Mouse (Mus musculus) cerebellum, adult 2 months (tissue): ENCODE results near the gene Stox2. TPM values are rescaled to one million over a fixed set of nuclear protein-coding genes. Genes with fewer than 3 reads are reported as not detected.
A peak's percentile ranks its signal among the peaks of the same experiment; 100 is the strongest.

Experiments
- DNase-seq, 2 experiments: peaks; one replicate each; pipeline ENCODE4 v3.0.0; 2021
- H3K27ac ChIP-seq: fragments of 200-500 bp; 2 replicates; pipeline ENCODE4 v1.5.1; 2012; ENCODE audit warnings: low read length, control low read depth, inconsistent platforms; ENCODE audit not compliant: insufficient read depth
- H3K27me3 ChIP-seq: fragments of 200-500 bp; 2 replicates; pipeline ENCODE4 v1.6.1; 2012; ENCODE audit warnings: inconsistent platforms, mild to moderate bottlenecking, low read length, moderate library complexity; ENCODE audit not compliant: control insufficient read depth, insufficient read depth
- H3K4me1 ChIP-seq: fragments of 200-500 bp; 2 replicates; pipeline ENCODE4 v1.6.1; 2011; ENCODE audit warnings: low read length; ENCODE audit not compliant: control insufficient read depth, insufficient read depth
- H3K4me3 ChIP-seq: fragments of 200-500 bp; replicated peaks from 2 replicates; pipeline ENCODE3; 2011; ENCODE audit warnings: mild to moderate bottlenecking, low read depth, low read length, control low read depth; ENCODE audit not compliant: insufficient read depth
- CTCF ChIP-seq: fragments of 200-500 bp; IDR thresholded peaks from 2 replicates; pipeline ENCODE4 v1.5.1; 2011; ENCODE audit warnings: low read depth, mild to moderate bottlenecking, control low read depth, low read length, moderate library complexity, borderline replicate concordance; ENCODE audit not compliant: insufficient read depth
- POLR2A ChIP-seq: fragments of 200-500 bp; IDR thresholded peaks from 2 replicates; pipeline ENCODE4 v1.6.1; 2011; ENCODE audit warnings: low read length, control low read depth, borderline replicate concordance; ENCODE audit not compliant: insufficient read depth
- WGBS: fragments of 180-500 bp; shearing (Covaris S2); methylation state at CpG from one replicate; pipeline ENCODE4 v1.1.7; 2018; 5-methylcytosine and 5-hydroxymethylcytosine counted together
- polyA plus RNA-seq: library from polyadenylated mRNA; depleted of rRNA; stranded (reverse); fragments of >200 nt; gene quantifications from 2 replicates; pipeline ENCODE4 v1.2.3, GENCODE M21; 2012

Gene Stox2
- polyA plus RNA-seq, 1 experiment, result 19.3 TPM

GRCm38 (mm10) chr8:47220390-47220789 is 225.8 kb downstream of the Stox2 start:
- no peaks in the 10 kb centered on the region for H3K27me3 ChIP-seq
- no peak overlapping the region for H3K4me3 ChIP-seq
- no peak for TF ChIP-seq CTCF
- TF ChIP-seq POLR2A, result no peak
- DNase-seq, result no peak
- H3K4me1 ChIP-seq, result peaks cover 19% of the 10 kb centered on the region
- no peak overlapping the region for H3K27ac ChIP-seq
- WGBS, result 69% methylated on average over 5 of the region's 5 CpGs

DNA sequence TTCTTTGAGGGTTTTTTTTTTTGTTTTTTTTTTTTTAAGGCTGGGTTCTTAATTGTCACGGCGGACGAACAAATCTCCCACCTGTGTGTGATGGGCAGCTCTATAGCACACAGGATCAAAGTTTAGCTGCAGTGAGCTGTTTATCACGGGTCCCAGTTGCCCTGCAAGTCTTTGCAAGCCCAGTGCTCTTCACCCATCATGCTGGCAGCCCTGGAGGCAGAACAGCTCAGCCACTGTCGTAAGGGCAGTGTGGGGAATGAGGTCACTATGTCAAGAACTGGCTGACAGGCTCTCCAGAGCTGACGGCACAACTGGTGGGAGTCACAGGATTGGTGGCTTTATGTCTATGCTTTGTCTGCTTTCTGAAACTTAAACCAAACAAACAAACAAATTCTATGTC is 227.6 kb downstream of the Stox2 start:
- Histone ChIP-seq H3K27me3 (no peaks in the 10 kb centered on the region), H3K4me3 (no peak overlapping the region), H3K27ac (no peak overlapping the region), H3K4me1 (peaks cover 19% of the 10 kb centered on the region)
- TF ChIP-seq POLR2A (no peak), CTCF (no peak)
- WGBS, result 40% methylated on average over 6 of the region's 6 CpGs
- DNase-seq, result peak in 1 of 2 experiments; percentile 36

DNA sequence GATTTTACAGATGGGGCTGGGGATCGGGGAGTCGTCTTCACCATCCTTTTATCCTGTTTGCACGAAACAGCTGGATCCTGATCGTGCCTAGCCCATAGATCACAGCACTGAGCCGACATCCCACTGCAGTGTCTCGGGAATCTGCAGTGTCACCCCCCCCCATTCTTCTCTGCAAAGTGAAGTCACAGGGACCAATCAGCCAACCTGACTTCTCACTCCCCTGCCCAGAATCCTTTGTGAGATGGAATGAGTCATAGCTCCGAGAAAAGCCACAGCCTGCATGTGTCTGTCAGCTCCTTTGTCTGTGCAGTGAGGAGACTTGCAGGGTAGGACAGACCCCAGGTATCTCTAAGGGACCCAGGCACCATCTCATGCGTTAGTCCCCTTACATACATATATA is 228.1 kb downstream of the Stox2 start:
- no peak for TF ChIP-seq POLR2A
- no peak for TF ChIP-seq CTCF
- no peaks in the 10 kb centered on the region for H3K27me3 ChIP-seq
- H3K4me3 ChIP-seq, result peak overlapping the region; percentile 32
- DNase-seq, result peak; percentile 40 to 64
- H3K4me1 ChIP-seq, result peaks cover 19% of the 10 kb centered on the region
- H3K27ac ChIP-seq, result 0 out of 2 replicates have a peak overlapping the region, but pooled peaks have one; percentile 23
- WGBS, result 26% methylated on average over 8 of the region's 8 CpGs

- TF ChIP-seq CTCF, result no peak
- no peak for TF ChIP-seq POLR2A
- H3K4me3 ChIP-seq, result no peak overlapping the region
- H3K27me3 ChIP-seq, result no peaks in the 10 kb centered on the region
- no peak for DNase-seq
- no peak overlapping the region for H3K27ac ChIP-seq
- WGBS, result 86% methylated on average over 9 of the region's 9 CpGs
- H3K4me1 ChIP-seq, result peaks cover 2% of the 10 kb centered on the region; the same call in 1 of the 2 replicates
These were observed 234.0 kb downstream of the Stox2 start for GRCm38 (mm10) chr8:47212124-47212523.

DNA sequence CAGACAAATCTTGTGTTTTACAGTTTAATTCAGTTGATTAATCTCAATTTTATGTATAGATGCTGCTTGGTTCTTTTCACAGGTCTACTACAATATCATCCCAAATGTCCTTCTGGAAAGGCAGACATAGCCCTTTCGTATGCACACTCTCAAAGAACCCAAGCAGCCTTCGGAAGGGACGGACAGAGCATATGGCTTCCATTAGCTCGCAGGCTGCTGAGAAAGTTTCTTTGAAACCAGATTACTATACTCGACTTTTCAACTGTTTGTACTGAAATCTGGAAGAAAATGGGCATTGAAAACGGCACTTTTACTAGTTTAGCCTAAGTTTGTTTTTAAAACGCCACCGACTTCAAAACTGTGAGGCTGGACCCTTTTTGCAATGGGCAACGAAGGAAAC is 234.9 kb downstream of the Stox2 start:
- 73% methylated on average over 9 of the region's 9 CpGs for WGBS
- TF ChIP-seq CTCF, result no peak
- TF ChIP-seq POLR2A, result no peak
- DNase-seq, result no peak
- peaks cover 2% of the 10 kb centered on the region; the same call in 1 of the 2 replicates for H3K4me1 ChIP-seq
- no peak overlapping the region for H3K27ac ChIP-seq
- H3K4me3 ChIP-seq, result no peak overlapping the region
- H3K27me3 ChIP-seq, result no peaks in the 10 kb centered on the region

DNA sequence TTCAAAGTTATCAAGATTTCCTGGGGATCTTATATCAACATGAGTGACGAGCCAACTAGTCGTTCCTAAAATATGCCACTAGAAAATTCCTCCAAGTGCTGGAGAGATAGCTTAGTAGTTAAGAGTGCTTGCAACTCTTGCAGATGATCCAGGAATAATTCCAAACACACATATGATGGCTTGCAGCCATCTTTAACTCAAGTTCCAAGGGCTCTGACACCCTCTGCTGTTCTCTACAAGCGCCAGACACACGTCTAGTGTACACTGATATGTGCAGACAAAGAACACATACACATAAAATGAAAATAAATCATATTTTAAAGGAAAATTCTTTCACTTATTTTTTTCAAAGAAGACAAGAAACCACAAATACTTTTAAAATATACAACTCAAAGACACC is 237.9 kb downstream of the Stox2 start:
- Histone ChIP-seq H3K27me3 (no peaks in the 10 kb centered on the region), H3K4me3 (no peak overlapping the region), H3K4me1 (peaks cover 2% of the 10 kb centered on the region; the same call in 1 of the 2 replicates), H3K27ac (no peak overlapping the region)
- WGBS, result 66% methylated on average over 4 of the region's 4 CpGs
- no peak for DNase-seq
- TF ChIP-seq CTCF (no peak), POLR2A (no peak)

- WGBS, result 85% methylated on average over 8 of the region's 8 CpGs
- no peak for DNase-seq
- no peaks in the 10 kb centered on the region for H3K27me3 ChIP-seq
- no peak overlapping the region for H3K27ac ChIP-seq
- H3K4me1 ChIP-seq, result peaks cover 2% of the 10 kb centered on the region; the same call in 1 of the 2 replicates
- no peak overlapping the region for H3K4me3 ChIP-seq
- no peak for TF ChIP-seq CTCF
- TF ChIP-seq POLR2A, result no peak
These were observed 239.4 kb downstream of the Stox2 start for GRCm38 (mm10) chr8:47206640-47207237.

DNA sequence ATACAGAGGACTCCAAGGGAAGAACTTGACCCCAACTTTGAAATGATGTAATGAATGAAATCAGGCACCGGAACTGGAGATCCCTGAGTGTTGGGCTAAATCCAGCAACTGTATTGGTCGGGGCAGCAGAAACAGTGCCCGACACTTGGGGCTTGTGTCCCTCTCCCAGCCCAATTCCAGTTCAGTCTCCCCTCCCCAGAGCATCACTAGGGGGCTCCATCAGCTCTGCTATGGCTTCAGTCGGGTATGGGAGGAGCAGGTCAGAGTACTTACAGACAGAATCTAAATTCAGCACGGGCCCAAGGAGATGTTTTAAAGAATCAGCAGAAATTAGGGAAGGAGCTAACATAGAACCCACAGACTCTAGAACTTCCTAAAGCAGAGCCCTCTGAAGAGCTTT is 240.7 kb downstream of the Stox2 start:
- no peaks in the 10 kb centered on the region for H3K27me3 ChIP-seq
- TF ChIP-seq CTCF (no peak), POLR2A (no peak)
- 81% methylated on average over 5 of the region's 5 CpGs for WGBS
- no peak overlapping the region for H3K27ac ChIP-seq
- H3K4me1 ChIP-seq, result peaks cover 2% of the 10 kb centered on the region; the same call in 1 of the 2 replicates
- no peak for DNase-seq
- no peak overlapping the region for H3K4me3 ChIP-seq

- Histone ChIP-seq H3K4me3 (no peak overlapping the region), H3K27me3 (no peaks in the 10 kb centered on the region), H3K4me1 (no peaks in the 10 kb centered on the region), H3K27ac (no peak overlapping the region)
- WGBS, result 91% methylated on average over 1 of the region's 1 CpGs
- DNase-seq, result no peak
- no peak for TF ChIP-seq POLR2A
- no peak for TF ChIP-seq CTCF
These were observed 249.8 kb downstream of the Stox2 start for GRCm38 (mm10) chr8:47196391-47196790.
